In genomic region chr4:155409058-155409776, GRCm38 (mm10) we compare ENCODE assay signal across 8 mouse cellular contexts. TPM values are rescaled to one million over a fixed set of nuclear protein-coding genes. Genes with fewer than 3 reads are reported as not detected.
A peak's percentile ranks its signal among the peaks of the same experiment; 100 is the strongest.
DNase-seq lines count a peak whose midpoint lies in the region; ATAC-seq lines count a peak whose summit lies in the region.

Gene Cfap74, plus strand, starts transcription at chr4:155409190.

- H3K9me3 ChIP-seq in hindbrain, embryonic 15.5 days: no peaks in the 10 kb centered on the region

- peak within 1 kb of the TSS; percentile 65 for H3K27ac ChIP-seq in hindbrain, embryonic 15.5 days (replicated peaks)

- peak; percentile 97 for ATAC-seq in hindbrain, embryonic 15.5 days (ENCODE audit: low FRiP score, low read depth)
- ATAC-seq in monocyte, adult 5-6 weeks (replicated peaks; ENCODE audit: insufficient number of reproducible peaks, low FRiP score, low TSS enrichment, poor library complexity, severe bottlenecking): no peak

- peak; percentile 58 for DNase-seq in WW6 (ENCODE audit: low read depth, low spot score)
- DNase-seq in cerebellum, postnatal 36 days: peak; percentile 79 to 85
- DNase-seq in gastrocnemius, adult 18-20 months (ENCODE audit: low spot score): peak; percentile 76
- peak; percentile 88 to 89 for DNase-seq in layer of hippocampus, postnatal 36 days
- DNase-seq in lung, postnatal 14 days: peak; percentile 61
- DNase-seq in right cerebral cortex, adult 18-20 months: peak; percentile 93

- under 1% methylated on average over 35 of the region's 35 CpGs for WGBS in hindbrain, embryonic 15.5 days

- H3K4me2 ChIP-seq in hindbrain, embryonic 15.5 days: peak within 1 kb of the TSS; percentile 80

- peak within 1 kb of the TSS; percentile 32 for H3K9ac ChIP-seq in hindbrain, embryonic 15.5 days

- peak within 1 kb of the TSS; percentile 53 for H3K4me3 ChIP-seq in hindbrain, embryonic 15.5 days

- no peaks in the 10 kb centered on the region for H3K36me3 ChIP-seq in hindbrain, embryonic 15.5 days

- no peaks in the 10 kb centered on the region for H3K27me3 ChIP-seq in hindbrain, embryonic 15.5 days

- peaks cover 16% of the 10 kb centered on the region for H3K4me1 ChIP-seq in hindbrain, embryonic 15.5 days (replicated peaks)

RNA-seq across cellular contexts. Expression of gene Cfap74, which starts in this region (rescaled TPM):
- under 1 TPM; 0.55 to 0.66 TPM for total RNA-seq in gastrocnemius, adult 18-20 months (2021)
- 4.3 and 5.2 TPM in 2 replicates for polyA plus RNA-seq in hindbrain, embryonic 15.5 days (2015; fragmentation: Nextera tagmentation; extraction: Ambion mirVana)
- total RNA-seq in layer of hippocampus, postnatal 36 days (2021): 10 to 100 TPM; 11.1 to 14.0 TPM
- 0.64 to 2.0 TPM (median 1.7 TPM) in 3 replicates for total RNA-seq in monocyte, adult 5-6 weeks (2017)

Comparison
In these comparisons a context has a peak if more than half of its experiments do, and no peak if none do; other contexts are left out.
1. Peak in DNase-seq in gastrocnemius, adult 18-20 months; RNA of the gene not detected or under 1 TPM.